Mouse (Mus musculus): ENCODE results near the gene Bad. TPM values are rescaled to one million over a fixed set of nuclear protein-coding genes. Genes with fewer than 3 reads are reported as not detected.
A peak's percentile ranks its signal among the peaks of the same experiment; 100 is the strongest.

Gene Bad
- polyA plus RNA-seq, 1 experiment = 127 TPM

- 29% methylated on average over 26 of the region's 26 CpGs for WGBS
- peak overlapping the region; percentile 28; the same call in 1 of the 2 replicates for H3K4me3 ChIP-seq (ENCODE audit: low read depth, low read length)
- no peak for TF ChIP-seq CTCF (IDR thresholded peaks at IDR 0.05; ENCODE audit: extremely low read depth, insufficient read length, insufficient replicate concordance, low read depth, low read length)
- TF ChIP-seq POLR2A (IDR thresholded peaks at IDR 0.05; ENCODE audit: low read depth, low read length) = no peak
These were observed 15.0 kb upstream of the Bad start for GRCm38 (mm10) chr19:6926559-6927255.

GRCm38 (mm10) chr19:6928080-6928479 is 13.6 kb upstream of the Bad start:
- TF ChIP-seq POLR2A (IDR thresholded peaks at IDR 0.05; ENCODE audit: low read depth, low read length) (no peak), CTCF (IDR thresholded peaks at IDR 0.05; ENCODE audit: extremely low read depth, insufficient read length, insufficient replicate concordance, low read depth, low read length) (no peak)
- H3K4me1 ChIP-seq (ENCODE audit: control insufficient read depth, insufficient read depth, insufficient read length, low read length) = peaks cover 7% of the 10 kb centered on the region
- WGBS = 62% methylated on average over 9 of the region's 9 CpGs
- H3K27me3 ChIP-seq (ENCODE audit: control insufficient read depth, insufficient read depth, low read length) = peaks cover 43% of the 10 kb centered on the region
- H3K4me3 ChIP-seq (ENCODE audit: low read depth, low read length) = no peak overlapping the region
- H3K36me3 ChIP-seq (ENCODE audit: control insufficient read depth, insufficient read depth, low read length) = no peaks in the 10 kb centered on the region
- no peak overlapping the region for H3K27ac ChIP-seq (ENCODE audit: insufficient read depth, low read depth, low read length)

More at GRCm38 (mm10) chr19:6926559-6927255, 15.0 kb upstream of the Bad start:
- H3K36me3 ChIP-seq (ENCODE audit: control insufficient read depth, insufficient read depth, low read length) = no peaks in the 10 kb centered on the region
- no peak overlapping the region for H3K27ac ChIP-seq (ENCODE audit: insufficient read depth, low read depth, low read length)
- H3K27me3 ChIP-seq (ENCODE audit: control insufficient read depth, insufficient read depth, low read length) = peaks cover 36% of the 10 kb centered on the region
- H3K4me1 ChIP-seq (ENCODE audit: control insufficient read depth, insufficient read depth, insufficient read length, low read length) = peaks cover 10% of the 10 kb centered on the region

GRCm38 (mm10) chr19:6931002-6931401 is 10.7 kb upstream of the Bad start:
- Histone ChIP-seq H3K36me3 (ENCODE audit: control insufficient read depth, insufficient read depth, low read length) (no peaks in the 10 kb centered on the region), H3K27ac (ENCODE audit: insufficient read depth, low read depth, low read length) (no peak overlapping the region), H3K4me3 (ENCODE audit: low read depth, low read length) (no peak overlapping the region), H3K27me3 (ENCODE audit: control insufficient read depth, insufficient read depth, low read length) (peaks cover 48% of the 10 kb centered on the region), H3K4me1 (ENCODE audit: control insufficient read depth, insufficient read depth, insufficient read length, low read length) (no peaks in the 10 kb centered on the region; the same call in none of the 2 replicates)
- 6% methylated on average over 2 of the region's 2 CpGs for WGBS
- TF ChIP-seq CTCF (IDR thresholded peaks at IDR 0.05; ENCODE audit: extremely low read depth, insufficient read length, insufficient replicate concordance, low read depth, low read length) (no peak), POLR2A (IDR thresholded peaks at IDR 0.05; ENCODE audit: low read depth, low read length) (no peak)

GRCm38 (mm10) chr19:6932018-6932417 is 9.6 kb upstream of the Bad start:
- no peaks in the 10 kb centered on the region for H3K36me3 ChIP-seq (ENCODE audit: control insufficient read depth, insufficient read depth, low read length)
- TF ChIP-seq CTCF (IDR thresholded peaks at IDR 0.05; ENCODE audit: extremely low read depth, insufficient read length, insufficient replicate concordance, low read depth, low read length) = no peak
- TF ChIP-seq POLR2A (IDR thresholded peaks at IDR 0.05; ENCODE audit: low read depth, low read length) = no peak
- no peak overlapping the region for H3K4me3 ChIP-seq (ENCODE audit: low read depth, low read length)
- H3K4me1 ChIP-seq (ENCODE audit: control insufficient read depth, insufficient read depth, insufficient read length, low read length) = no peaks in the 10 kb centered on the region; the same call in none of the 2 replicates
- 57% methylated on average over 1 of the region's 1 CpGs for WGBS
- peaks cover 37% of the 10 kb centered on the region for H3K27me3 ChIP-seq (ENCODE audit: control insufficient read depth, insufficient read depth, low read length)
- H3K27ac ChIP-seq (ENCODE audit: insufficient read depth, low read depth, low read length) = no peak overlapping the region

GRCm38 (mm10) chr19:6933102-6933435 is 8.6 kb upstream of the Bad start:
- WGBS = 67% methylated on average over 4 of the region's 4 CpGs
- no peak overlapping the region for H3K4me3 ChIP-seq (ENCODE audit: low read depth, low read length)
- TF ChIP-seq CTCF (IDR thresholded peaks at IDR 0.05; ENCODE audit: extremely low read depth, insufficient read length, insufficient replicate concordance, low read depth, low read length) = no peak
- TF ChIP-seq POLR2A (IDR thresholded peaks at IDR 0.05; ENCODE audit: low read depth, low read length) = no peak
- no peaks in the 10 kb centered on the region for H3K36me3 ChIP-seq (ENCODE audit: control insufficient read depth, insufficient read depth, low read length)
- no peaks in the 10 kb centered on the region; the same call in none of the 2 replicates for H3K4me1 ChIP-seq (ENCODE audit: control insufficient read depth, insufficient read depth, insufficient read length, low read length)
- peaks cover 27% of the 10 kb centered on the region for H3K27me3 ChIP-seq (ENCODE audit: control insufficient read depth, insufficient read depth, low read length)
- no peak overlapping the region for H3K27ac ChIP-seq (ENCODE audit: insufficient read depth, low read depth, low read length)

GRCm38 (mm10) chr19:6933436-6934194 is 8.0 kb upstream of the Bad start:
- Histone ChIP-seq H3K4me3 (ENCODE audit: low read depth, low read length) (peak overlapping the region; percentile 63), H3K36me3 (ENCODE audit: control insufficient read depth, insufficient read depth, low read length) (no peaks in the 10 kb centered on the region), H3K4me1 (ENCODE audit: control insufficient read depth, insufficient read depth, insufficient read length, low read length) (no peaks in the 10 kb centered on the region; the same call in none of the 2 replicates), H3K27me3 (ENCODE audit: control insufficient read depth, insufficient read depth, low read length) (peaks cover 26% of the 10 kb centered on the region), H3K27ac (ENCODE audit: insufficient read depth, low read depth, low read length) (no peak overlapping the region)
- TF ChIP-seq CTCF (IDR thresholded peaks at IDR 0.05; ENCODE audit: extremely low read depth, insufficient read length, insufficient replicate concordance, low read depth, low read length) (no peak), POLR2A (IDR thresholded peaks at IDR 0.05; ENCODE audit: low read depth, low read length) (no peak)
- WGBS = 6% methylated on average over 58 of the region's 58 CpGs

All from small intestine, adult 2 months (tissue).